Mouse (Mus musculus): ENCODE measurements at regions not wholly inside any gene's neighbourhood (a gene's known extent, or its start where the extent isn't known, plus 50 kb on each side); places are given as distances from the start of the nearest gene placed in this dataset.

GRCm38 (mm10) chr16:74597735-74598340, 186.2 kb upstream of the Robo2 start:
- peak; percentile 69 to 74 for DNase-seq

DNA sequence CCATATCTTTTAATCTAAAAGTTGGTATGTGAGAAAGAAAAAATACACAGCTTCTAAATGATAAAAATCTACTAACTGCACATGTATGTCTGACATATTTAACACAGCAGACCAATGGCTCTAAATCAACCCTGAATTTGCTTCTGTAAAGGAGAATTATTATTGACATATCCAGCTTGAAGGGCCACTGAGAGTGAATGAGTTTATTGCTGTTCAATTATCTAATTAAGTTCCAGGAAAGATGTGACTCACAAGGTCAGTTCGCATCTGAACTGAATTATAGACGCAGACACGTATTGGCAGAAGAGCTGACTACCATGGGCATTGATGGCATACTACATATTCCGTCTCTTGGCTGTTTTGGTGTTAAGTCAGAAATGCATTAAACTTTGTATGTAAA, 180.3 kb upstream of the Robo2 start:
- DNase-seq = no peak

GRCm38 (mm10) chr16:74582645-74583423, 171.2 kb upstream of the Robo2 start:
- DNase-seq = no peak

DNA sequence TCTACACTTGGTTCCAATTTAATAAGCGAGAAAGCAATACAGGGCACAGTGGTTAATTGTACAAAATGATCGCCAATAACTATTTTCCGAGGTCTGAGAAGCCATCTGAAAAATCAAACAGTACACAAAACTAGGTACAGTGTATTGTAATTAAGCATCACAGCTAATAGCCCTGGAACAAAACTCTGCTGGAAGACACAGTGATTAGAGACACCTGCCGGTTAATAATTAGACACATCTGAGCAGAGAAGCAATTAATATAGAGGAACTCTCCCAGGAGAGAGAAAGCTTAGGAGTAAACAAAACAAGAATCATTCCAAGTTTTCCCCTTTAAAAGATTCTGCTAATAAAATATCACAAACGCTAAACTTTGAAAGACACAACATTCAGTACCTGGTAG, 136.7 kb upstream of the Robo2 start:
- no peak for DNase-seq

GRCm38 (mm10) chr16:74530531-74530930, 118.9 kb upstream of the Robo2 start:
- no peak for DNase-seq

- DNase-seq = no peak
Measured at GRCm38 (mm10) chr16:74528245-74528644, 116.6 kb upstream of the Robo2 start.

- DNase-seq = no peak
Measured at GRCm38 (mm10) chr16:74526521-74526920, 114.9 kb upstream of the Robo2 start.

GRCm38 (mm10) chr16:74520501-74520900, 108.9 kb upstream of the Robo2 start:
- DNase-seq = no peak

GRCm38 (mm10) chr16:74517888-74518287, 106.3 kb upstream of the Robo2 start:
- no peak for DNase-seq

DNA sequence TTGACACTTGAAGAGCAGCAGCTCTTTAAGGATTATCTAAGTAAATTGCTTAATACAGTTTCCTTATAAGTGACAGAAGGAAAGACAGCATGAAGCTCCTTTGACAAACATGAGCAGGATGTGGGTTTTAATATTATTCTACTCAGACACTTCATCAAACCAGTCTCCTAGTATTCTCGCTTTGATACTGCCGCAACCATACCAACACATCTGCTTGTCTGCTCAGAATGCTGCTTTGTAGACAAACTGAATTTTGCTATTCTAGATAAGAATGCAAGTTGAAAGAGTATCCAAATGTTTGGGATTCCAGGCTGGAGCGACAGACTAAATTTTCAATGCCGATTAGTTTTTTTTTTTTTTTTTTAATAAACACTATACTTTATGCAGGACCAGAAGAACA, 105.7 kb upstream of the Robo2 start:
- DNase-seq = no peak

- DNase-seq = no peak
Measured at GRCm38 (mm10) chr16:74514481-74514880, 102.9 kb upstream of the Robo2 start.

GRCm38 (mm10) chr16:74510383-74510782, 98.8 kb upstream of the Robo2 start:
- DNase-seq = no peak

GRCm38 (mm10) chr16:74509489-74509888, 97.9 kb upstream of the Robo2 start:
- DNase-seq = no peak

DNA sequence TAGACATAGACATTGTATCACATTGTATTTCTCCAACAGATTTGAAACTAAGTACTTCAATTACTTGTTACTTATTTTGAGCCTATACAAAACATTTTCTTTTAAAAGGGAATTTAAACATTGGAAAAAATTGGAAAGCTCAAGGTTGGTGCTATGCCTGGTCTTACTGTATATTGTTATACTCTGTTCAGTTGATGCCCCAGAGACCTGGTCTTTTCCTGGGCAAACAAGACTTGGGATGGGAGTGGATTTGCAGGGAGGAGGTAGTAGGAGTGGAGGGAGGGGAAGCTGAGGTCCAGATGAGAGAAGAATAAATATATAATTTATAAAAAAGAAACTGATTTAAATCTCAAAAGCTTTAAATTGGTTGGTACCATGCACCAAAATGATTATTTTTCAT, 95.1 kb upstream of the Robo2 start:
- no peak for DNase-seq

DNA sequence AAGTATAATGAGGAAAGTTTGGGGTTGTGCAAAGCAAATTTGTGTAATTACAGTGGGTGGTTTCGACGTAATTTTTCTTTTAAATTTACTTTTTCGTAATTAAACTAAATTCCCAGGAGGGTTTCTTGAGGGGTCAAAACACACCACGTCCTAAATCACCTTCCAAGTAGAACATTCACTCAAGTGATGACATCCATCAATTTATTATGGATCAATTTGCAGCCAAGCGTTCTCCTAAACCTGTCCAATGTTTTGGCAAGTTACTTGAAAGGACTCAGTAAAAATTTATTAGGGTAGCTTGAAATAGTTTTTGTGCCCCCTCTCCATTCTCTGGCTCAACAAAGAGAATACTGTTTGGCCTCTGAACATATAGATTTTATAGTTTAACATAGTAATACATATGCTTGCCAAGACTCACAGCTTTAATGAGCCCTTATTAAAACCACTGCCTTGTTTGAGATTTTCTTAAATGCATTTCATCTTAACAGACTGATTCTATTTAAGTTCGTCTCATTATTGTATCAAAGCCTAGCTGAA, 94.6 kb upstream of the Robo2 start:
- DNase-seq = no peak

DNA sequence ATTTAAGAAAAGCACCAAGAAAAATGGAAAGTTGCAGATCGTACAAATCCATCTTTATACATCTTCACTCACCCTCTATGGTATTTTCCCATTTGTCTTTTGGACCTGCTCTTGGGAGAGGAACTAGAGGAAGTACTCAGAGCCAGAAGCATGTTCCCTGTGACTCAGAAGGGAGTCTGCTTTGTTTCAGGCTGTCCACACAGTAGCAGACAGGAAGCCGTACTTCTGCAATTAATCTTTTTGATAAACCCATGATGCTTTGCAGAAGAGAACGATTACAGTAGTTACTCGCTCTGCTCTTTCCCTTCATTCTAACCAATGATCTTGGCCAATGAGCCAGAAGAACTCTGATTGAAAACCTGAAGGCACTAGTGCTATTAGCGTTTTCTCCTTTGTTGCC, 92.8 kb upstream of the Robo2 start:
- DNase-seq = no peak

DNA sequence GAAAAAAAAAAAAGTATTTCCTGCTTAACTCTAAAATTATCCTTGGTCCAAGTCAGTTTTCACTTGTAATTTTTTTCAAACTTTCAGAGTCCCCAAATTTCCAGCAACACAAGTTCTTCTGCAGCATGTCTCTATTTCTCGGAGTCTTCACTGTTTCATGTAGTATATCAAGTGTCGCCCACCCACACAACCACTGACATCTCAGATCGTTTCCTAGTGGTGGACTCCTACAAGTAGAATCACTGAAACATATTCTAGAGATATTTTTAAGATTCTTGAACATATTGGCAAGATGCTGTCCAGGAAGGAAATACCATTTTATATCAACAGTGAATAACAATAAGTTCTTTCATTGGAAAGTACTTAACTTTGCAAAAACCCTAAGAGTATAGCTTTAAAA, 89.1 kb upstream of the Robo2 start:
- DNase-seq = no peak

GRCm38 (mm10) chr16:74467745-74468420, 56.3 kb upstream of the Robo2 start:
- DNase-seq = no peak

- peak in 1 of 2 experiments; percentile 7 for DNase-seq
Measured at GRCm38 (mm10) chr16:74467159-74467558, 55.5 kb upstream of the Robo2 start.

DNA sequence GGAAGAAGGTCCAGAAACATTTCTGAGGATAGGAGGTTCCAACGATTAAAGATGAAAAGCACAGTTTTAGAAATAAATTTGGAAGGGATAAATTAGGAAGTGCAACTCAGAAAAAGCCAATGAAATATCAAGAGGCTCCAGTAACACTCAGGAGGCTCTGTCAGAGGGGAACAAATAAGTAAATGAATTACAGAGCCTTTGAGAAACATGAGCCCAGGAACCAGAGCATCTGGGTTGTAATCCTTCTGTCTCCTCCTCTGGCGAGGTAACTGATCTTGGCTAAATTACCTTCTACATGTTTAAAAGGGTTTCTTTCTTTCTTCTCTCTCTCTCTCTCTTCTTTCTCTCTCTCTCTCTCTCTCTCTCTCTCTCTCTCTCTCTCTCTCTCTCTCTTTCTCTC, 53.2 kb upstream of the Robo2 start:
- DNase-seq = no peak

- DNase-seq = peak in 1 of 2 experiments; percentile 10
Measured at GRCm38 (mm10) chr16:74464290-74464689, 52.7 kb upstream of the Robo2 start.

- no peak for DNase-seq
Measured at GRCm38 (mm10) chr16:74462436-74462835, 50.8 kb upstream of the Robo2 start.
